Mouse (Mus musculus): ENCODE data around the gene Rtbdn.
"Not testable (repeated sequence)": the region's sequence is repeated elsewhere in the genome, so short reads cannot be mapped to it uniquely, and the experiment has no call there.

Gene Rtbdn

DNA sequence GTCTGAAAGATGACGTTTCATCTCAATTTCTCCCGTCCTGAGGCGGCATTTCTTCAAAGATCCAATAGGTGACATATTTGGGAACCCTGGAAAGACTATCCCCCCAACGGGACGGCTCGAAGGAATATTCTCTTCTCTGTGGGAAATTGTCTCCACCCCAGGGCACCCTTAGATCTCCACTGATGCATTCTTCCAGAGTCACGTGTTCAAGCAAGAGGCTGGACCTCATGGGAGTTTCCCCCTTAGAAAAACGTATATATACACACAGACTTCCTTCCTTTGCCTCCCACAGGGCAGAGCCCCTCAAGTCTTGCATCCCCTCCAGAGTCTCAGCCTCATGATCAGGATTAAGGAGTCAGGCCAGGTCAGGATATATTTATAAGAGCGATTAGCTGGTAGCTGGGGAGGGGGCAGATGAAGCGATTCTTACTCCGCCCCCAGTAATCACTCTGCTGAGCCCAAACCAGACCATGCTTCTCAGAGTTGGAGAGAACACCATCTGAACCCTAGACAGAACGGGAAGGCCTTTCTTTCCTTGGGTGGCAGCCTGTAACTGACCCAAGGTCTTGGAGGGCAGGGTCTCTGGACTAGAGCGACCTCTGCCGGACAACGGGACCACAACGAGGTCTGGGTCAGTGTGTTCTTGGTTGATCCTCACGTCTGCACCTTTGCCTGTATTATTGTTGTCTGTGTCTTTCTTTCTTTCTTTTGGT is at the start of gene Rtbdn:
Gene Rtbdn (plus strand): TSS at position 464 of the 713 bp plus-strand sequence.
- DNase-seq (ENCODE audit: low spot score in 2 of 2): no peak

DNA sequence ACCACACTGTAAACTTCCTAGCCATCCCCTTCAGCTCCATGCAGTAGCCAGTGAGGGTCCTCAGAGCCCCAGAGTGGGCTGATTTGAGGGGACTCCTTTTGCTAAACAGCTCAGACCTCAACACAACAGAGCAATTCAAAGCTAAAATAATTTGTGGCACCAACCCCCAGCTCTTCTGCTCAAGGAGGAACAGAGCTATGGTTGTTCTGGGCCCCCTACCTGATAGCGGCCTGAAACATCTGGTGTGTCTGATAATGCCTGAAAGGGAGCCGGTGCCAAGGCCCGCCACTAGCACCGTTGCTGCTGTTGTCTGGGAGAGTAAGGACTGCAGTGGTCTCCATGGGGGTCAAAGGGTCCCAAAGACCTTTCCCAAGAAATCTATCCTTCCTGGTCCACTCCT is 45.7 kb upstream of the Rtbdn start:
- no peak for DNase-seq (ENCODE audit: low spot score in 2 of 2)

DNA sequence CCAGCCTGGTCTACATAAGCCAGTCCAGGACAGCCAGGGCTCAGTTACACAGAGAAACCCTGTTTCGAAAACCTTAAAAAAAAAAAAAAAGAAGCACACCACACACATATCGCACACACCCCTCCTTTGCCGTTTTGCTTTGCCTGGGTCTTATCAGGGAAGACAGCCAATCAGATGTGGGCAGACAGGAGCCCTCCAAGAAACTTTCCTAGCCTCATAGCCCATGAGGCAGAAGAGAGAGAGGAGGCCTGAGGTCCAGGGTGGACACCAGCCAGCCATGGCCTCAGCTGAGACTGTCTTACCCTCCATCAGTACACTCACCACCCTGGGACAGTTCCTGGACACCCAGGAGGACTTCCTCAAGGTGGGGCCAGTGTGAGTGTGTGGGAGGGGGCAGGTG is 45.0 kb upstream of the Rtbdn start, which contains the start of gene Klf1:
Gene Klf1 (plus strand): TSS at position 177 of the 400 bp plus-strand sequence.
- DNase-seq (ENCODE audit: low spot score in 2 of 2): no peak

DNA sequence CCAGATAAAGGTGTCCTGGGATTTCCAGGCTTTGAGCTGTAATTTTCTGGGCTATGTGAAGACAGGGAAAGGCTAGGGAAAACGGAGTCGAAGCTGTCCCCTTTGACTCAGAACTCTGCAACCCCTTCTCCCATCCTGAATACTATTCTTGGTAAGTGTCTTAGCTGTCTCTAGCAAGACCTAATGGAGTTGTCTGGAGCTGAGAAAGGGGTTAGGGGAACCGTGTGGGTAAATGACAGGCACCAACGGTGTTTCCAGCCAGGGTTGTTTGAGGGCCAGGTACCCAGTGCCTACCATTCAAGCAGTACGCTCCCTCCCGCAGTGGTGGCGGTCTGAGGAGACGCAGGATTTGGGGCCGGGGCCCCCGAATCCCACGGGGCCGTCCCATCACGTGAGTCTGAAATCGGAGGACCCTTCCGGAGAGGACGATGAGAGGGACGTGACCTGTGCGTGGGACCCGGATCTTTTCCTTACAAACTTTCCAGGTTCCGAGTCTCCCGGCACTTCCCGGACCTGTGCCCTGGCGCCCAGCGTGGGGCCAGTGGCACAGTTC is 44.3 kb upstream of the Rtbdn start:
- DNase-seq (ENCODE audit: low spot score in 2 of 2): no peak

DNA sequence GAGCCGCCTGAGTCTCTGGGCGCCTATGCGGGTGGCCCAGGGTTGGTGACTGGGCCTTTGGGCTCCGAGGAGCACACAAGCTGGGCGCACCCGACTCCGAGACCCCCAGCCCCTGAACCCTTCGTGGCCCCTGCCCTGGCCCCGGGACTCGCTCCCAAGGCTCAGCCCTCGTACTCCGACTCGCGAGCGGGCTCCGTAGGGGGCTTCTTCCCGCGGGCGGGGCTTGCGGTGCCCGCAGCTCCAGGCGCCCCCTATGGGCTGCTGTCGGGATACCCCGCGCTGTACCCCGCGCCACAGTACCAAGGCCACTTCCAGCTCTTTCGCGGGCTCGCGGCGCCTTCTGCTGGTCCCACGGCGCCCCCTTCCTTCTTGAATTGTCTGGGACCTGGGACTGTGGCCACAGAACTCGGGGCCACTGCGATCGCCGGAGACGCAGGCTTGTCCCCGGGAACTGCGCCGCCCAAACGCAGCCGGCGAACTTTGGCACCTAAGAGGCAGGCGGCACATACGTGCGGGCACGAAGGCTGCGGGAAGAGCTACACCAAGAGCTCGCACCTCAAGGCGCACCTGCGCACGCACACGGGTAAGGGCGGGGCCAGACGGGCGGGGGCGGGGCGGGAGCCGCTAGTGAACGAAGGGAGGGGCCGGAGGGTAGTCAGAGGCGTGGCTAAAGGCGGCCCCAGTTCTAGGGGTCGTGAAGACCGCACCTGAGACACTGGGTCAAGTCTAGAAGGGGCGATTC is 43.7 kb upstream of the Rtbdn start:
- DNase-seq (ENCODE audit: low spot score in 2 of 2): peak; percentile 87 to 93

DNA sequence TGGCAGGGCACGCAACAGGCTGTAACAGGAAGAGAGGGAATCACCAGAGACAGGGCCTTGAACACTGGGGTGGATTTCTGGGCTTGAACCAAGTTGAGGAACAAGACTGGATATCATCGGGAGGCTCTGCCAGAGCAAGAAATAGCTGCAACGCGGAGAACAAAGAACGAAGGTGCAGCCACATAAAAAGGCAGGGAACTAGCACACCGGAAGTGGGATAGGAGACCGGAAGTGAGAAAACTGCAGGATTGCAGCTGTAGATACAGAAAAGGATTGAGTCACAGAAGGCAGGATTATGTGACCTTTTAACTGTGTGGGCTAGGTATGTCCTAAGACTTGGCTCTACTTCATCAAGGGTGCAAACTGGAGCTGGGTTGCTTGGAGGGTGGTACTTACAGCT is 42.4 kb upstream of the Rtbdn start:
- DNase-seq (ENCODE audit: low spot score in 2 of 2): no peak

DNA sequence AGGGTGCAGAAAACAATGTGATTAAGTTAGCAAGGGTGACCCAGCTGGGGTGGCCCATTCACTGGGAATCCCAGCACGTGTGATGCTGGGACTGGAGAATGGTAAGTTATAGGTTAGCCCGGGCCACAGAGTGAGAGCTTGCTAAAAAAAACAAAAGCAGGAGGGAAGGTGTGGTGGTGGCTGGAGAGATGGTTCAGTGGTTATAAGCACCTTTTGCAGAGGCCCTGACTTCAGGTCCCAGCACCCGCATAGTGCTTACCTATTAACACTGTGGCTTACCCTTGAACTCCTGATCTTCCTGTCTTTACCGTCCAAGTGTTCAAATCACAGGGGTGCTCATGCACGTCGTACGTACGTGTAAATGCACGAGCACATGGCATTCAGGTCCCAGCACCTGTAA is 39.8 kb upstream of the Rtbdn start:
- DNase-seq (ENCODE audit: low spot score in 2 of 2): no peak

DNA sequence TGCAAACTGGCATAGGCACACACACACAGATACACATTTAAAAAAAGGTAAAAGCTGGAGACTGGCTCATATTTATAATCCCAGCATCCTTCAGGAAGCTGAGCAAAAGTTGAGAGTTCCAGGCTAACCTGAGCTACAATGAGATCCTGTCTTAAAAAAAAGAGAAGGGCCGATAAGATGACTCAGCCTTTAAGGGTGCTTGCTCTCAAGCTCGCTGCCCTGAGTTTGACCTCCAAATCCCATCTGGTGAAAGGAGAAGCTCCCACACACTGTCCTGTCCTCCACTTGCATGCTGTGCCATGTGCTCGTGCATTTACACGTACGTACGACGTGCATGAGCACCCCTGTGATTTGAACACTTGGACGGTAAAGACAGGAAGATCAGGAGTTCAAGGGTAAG is 39.3 kb upstream of the Rtbdn start:
- DNase-seq (ENCODE audit: low spot score in 2 of 2): no peak

DNA sequence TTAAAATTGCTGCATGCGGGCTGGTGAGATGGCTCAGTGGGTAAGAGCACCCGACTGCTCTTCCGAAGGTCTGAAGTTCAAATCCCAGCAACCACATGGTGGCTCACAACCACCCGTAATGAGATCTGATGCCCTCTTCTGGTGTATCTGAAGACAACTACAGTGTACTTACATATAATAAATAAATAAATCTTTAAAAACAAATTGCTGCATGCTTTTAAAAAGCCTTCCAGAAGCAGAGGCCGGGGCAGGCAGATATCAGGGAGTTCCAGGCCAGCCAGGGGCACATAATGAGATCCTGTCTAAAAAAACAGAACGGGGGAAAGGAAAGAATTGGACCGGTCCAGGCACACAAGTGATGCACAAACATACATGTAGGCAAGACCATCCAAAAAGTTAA is 38.8 kb upstream of the Rtbdn start:
- not testable (repeated sequence) for DNase-seq (ENCODE audit: low spot score in 2 of 2)

DNA sequence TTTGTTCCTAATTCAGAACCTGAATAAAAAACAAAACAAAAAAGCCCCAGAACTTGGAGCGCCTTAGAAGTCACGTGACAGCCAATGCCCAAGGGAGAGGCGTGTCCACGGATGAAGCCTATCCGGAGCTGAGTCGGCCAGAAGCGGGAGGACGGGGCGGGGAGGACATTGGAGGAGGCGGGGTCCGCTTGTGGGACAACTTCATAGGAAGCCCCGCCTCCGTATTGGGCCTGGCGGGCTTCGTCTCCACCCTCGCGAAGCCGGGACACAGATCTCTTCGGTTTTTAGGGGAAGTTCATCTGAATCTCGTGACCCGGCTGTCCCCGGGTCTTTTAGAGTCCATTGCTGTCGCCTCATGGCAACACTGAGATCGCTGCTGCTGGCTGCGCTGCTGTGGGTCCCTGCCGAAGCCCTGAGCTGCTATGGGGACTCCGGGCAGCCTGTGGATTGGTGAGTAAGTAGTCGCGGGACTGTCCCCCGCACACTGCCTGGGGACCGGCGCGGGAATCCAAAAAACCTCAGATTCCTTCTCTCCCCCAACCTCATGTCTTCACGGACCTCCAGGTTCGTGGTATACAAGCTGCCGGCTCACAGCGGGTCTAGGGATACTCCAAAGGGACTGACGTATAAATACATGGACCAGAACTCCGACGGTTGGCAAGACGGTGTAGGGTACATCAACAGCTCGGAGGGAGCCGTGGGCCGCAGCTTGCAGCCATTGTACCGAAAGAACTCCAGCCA is 38.2 kb upstream of the Rtbdn start, which contains the start of gene Dnase2a:
Gene Dnase2a (plus strand): TSS at position 140 of the 741 bp plus-strand sequence.
- peak; percentile 98 for DNase-seq (ENCODE audit: low spot score in 2 of 2)

DNA sequence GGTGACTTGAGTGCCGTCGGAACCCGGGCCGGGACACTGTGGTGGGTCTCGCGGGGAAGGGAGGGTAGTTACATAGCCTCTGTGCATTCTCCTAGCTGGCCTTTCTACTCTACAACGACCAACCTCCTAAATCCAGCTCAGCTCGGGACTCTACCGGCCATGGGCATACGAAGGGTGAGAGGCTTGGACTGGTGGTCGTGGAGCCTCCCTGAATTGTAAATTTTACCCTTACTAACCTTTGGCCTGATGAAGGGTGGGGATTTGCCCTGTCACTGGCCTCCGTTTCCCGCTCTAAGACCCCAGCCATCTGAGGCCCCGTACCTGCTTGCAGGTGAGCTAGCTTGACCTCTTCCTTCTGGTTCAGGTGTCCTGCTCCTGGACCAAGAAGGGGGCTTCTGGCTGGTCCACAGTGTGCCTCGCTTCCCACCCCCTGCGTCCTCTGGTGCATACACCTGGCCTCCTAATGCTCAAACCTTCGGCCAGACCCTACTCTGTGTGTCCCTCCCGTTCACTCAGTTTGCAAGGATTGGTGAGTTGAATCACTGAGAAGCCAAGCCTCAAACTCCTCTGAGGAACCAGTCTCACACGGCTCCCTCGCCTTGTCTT is 37.5 kb upstream of the Rtbdn start:
- DNase-seq (ENCODE audit: low spot score in 2 of 2): no peak

DNA sequence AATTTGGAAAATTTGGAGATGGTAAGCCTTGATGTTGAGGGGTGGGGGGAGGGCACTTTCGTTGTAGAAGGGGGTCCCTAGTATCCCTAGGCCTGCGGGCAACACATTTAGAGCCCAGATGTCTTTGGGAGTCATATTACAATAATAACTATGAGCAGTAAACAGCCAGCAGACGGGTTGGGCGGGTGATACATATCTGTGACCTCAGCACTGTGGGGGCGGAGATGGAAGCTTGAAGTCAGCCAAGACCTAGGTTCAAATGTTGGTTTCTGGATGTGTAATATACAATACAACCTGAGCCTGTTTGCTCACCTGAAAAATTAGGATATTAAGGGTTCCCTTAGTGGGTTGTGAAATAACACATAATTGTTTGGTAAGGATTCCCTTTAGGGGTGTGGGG is 36.8 kb upstream of the Rtbdn start:
- DNase-seq (ENCODE audit: low spot score in 2 of 2): no peak

DNA sequence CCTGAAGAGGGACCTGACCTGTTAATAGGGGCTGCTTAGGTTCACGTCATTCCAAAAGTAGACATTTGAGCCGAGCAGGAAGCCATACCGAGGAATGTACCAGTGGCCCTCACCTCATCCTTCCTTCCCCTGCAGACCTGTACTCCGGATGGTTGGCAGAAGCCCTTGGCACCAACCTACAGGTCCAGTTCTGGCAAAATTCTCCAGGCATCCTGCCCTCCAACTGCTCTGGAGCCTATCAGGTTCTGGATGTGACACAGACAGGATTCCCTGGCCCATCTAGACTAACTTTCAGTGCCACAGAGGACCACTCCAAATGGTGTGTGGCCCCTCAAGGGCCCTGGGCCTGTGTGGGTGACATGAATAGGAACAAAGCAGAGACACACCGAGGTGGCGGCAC is 36.2 kb upstream of the Rtbdn start:
- DNase-seq (ENCODE audit: low spot score in 2 of 2): no peak

DNA sequence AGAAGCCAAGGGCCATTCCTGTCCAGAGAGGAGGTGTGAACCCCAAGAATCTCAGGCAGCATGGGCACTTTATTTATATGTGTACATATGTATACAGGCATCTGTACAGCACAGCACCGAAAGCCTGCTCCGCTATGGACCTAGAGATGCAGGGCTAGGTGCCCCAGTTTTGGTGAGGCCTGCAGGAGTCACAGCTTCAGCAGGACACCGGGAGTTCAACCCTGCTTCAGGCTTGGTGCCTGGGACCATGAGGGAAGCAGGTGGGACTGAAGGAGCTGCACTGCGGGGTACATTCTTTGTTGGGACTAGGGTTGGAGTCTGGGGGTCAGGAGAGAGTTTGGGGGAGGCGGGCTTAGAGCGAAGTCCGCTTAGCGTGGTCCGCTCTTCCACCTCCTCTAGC is 34.9 kb upstream of the Rtbdn start:
- DNase-seq (ENCODE audit: low spot score in 2 of 2): no peak

DNA sequence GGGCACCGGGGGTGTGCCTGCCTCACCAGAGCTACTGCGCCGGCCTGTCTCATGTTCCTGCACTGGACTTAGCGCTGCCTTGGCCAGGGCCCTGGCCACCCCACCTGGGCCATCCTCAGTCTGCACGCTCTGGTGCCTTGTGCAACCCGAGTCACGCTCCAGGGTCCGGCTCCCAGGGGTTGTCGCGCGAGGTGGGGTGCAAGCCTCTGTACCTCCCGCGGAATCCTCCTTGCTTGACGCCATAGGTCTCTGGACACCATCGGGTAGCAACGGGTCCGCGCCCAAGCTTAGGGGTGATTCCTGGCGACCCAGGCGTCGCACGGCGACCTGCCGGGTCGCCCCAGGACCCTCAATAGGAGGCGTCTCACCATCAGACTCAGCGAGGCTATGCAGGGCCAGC is 34.4 kb upstream of the Rtbdn start:
- no peak for DNase-seq (ENCODE audit: low spot score in 2 of 2)

DNA sequence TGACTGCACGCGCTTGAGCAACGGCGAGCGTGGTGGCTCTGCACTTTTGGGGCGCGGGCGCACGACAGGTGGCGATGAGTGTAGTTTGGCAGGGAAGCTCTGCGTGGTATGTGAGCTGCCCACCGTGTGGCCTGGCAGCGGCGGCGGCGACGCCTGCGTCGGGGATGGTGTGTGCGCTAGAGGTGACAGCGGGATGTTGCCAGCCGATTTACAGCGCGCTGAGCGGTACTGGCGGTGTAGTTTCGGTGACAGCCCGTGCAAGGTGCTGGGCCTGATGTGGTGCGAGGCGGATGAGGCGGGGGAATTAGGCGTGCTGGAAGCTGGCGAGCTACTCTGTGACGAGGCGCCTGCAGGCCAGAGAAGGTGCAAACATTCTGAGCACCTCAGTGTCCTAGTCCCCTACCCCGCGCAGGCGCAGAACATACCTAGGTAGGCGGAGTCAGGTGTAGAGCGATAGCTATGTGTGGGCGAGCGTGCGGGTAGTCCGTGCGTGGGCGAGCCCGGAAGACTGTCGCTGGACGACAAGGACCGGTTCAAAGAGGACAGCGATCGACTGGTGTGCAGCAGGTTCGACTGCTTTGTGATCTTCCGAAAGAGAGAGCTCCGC is 33.8 kb upstream of the Rtbdn start:
- DNase-seq (ENCODE audit: low spot score in 2 of 2): peak in 1 of 2 experiments; percentile 54

DNA sequence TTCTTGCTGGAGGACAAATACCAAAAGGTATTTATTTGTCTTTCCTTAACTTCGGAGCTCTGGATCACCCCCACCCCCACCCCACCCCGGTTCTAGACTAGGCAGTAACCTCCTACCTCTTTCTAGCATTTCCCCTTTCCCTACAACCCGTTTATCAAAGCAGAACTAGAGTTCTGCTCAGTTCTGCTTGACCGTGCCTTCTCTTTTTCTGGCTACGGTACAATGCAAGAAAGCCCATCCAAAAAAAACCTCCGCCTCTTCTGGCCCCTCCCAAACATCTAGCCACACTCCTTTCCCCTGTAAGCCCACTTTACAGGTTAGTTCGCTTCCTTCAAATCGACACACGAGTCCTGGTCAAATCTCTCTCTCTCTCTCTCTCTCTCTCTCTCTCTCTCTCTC is 33.3 kb upstream of the Rtbdn start:
- DNase-seq (ENCODE audit: low spot score in 2 of 2): no peak

DNA sequence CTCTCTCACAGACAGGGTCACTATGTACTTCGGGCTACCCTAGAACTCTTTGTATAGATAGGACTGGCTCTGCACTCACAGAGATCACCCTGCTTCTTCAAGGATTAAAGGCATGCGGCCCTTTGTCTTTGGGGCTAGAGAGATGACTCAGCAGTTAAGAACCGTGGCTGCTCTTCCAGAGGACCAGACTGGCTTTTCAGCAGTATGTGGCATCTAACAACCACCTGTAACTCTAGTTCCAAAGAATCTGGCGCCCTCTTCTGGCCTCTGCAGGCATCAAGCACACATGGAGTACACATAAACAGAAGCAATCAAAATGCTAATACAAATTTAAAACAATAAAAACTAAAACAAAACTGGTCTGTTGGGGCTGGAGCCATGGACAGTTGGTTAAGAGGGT is 32.8 kb upstream of the Rtbdn start:
- no peak for DNase-seq (ENCODE audit: low spot score in 2 of 2)

DNA sequence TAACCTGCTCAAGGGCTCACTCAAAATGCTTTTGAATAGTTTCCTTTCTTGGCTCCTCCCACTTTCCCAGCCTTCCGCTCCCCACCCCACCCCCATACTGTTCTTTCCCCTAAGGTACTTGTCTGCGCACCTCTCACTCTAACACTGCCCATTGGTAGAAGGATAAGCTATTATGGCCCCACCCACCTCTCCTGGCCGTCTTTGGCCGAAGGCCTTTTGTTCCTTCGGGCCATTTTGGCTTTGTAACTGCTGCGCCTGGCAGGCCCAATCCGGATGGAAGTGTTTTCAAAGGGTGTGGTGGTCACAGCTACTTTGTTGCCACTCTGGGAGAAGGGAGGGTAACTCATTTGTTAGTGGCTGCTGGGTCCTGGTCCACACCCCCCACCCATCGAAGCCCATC is 31.5 kb upstream of the Rtbdn start:
- no peak for DNase-seq (ENCODE audit: low spot score in 2 of 2)

DNA sequence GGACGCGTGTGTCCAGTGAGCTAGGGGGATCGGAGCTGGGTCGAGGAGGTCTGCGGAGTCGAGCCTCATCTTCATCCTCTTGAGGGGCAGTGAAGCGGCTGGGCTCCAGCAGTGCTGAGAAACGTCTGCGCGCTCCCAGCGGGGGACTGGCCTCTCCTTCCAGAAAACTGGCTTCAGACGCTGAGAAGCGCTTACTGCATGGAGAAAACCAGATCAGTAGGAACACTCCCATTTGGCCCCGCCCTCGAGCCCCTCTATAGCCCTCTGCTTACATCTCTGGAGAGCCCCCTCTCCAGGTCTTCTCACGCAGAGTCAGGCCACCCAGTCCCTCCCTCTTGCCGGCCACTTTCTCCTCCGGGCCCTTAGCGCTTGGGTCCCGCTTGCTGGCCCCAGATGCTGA is 29.0 kb upstream of the Rtbdn start:
- DNase-seq (ENCODE audit: low spot score in 2 of 2): no peak

DNA sequence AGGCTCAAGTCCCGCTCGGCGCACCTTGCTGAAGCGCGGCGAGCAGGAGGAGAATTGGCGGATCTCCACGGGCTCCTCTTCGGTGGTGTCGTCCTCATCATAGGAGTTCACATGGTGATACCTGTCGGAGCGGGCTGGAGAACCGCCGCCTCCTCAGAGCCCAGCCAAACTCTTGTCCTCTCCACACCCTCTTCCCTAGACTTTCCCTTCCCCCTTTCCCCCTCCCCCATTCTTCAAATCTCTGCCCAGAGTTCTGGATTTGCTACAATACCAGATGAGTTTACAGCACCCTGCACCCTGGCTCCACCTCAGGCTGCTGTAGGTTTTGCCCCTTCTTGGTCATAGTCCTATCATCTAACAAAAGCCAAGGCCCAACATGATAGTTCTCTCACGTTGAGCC is 28.1 kb upstream of the Rtbdn start:
- no peak for DNase-seq (ENCODE audit: low spot score in 2 of 2)
